Mouse (Mus musculus): Measurements from ENCODE around the gene Yy1. TPM values are rescaled to one million over a fixed set of nuclear protein-coding genes. Genes with fewer than 3 reads are reported as not detected.

Yy1 gene
- total RNA-seq, 2 experiments from 2014 or later, result 45.0 to 53.7 TPM

GRCm38 (mm10) chr12:108820461-108820860 lies 27.7 kb downstream of the Yy1 start:
- DNase-seq (ENCODE audit: low spot score in 2 of 2), result no peak
- no peak for TF ChIP-seq CTCF (conservative IDR thresholded peaks at IDR 0.05)
- no peak overlapping the region for H3K27ac ChIP-seq
- H3K4me3 ChIP-seq, result no peak overlapping the region

DNA sequence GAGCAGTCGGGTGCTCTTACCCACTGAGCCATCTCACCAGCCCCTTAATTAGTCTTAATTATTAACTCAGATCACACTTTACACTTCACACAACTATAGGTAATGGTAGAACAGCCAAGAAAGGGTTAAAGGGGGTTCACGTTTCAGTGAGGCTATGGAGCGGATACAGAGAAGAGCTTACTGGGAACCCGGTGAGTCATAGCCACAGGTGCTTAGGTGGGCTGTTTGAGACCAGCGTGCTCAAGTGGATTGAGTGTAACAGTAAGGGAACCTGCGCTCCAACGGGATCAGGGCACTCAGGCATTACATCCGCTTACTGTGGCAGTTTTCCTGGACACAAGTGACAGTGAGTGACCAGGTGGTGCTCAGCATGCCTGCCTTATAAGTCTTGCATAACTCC lies 30.3 kb downstream of the Yy1 start:
- TF ChIP-seq CTCF (conservative IDR thresholded peaks at IDR 0.05), result no peak
- DNase-seq (ENCODE audit: low spot score in 2 of 2), result no peak
- Histone ChIP-seq H3K27ac (no peak overlapping the region), H3K4me3 (no peak overlapping the region)

DNA sequence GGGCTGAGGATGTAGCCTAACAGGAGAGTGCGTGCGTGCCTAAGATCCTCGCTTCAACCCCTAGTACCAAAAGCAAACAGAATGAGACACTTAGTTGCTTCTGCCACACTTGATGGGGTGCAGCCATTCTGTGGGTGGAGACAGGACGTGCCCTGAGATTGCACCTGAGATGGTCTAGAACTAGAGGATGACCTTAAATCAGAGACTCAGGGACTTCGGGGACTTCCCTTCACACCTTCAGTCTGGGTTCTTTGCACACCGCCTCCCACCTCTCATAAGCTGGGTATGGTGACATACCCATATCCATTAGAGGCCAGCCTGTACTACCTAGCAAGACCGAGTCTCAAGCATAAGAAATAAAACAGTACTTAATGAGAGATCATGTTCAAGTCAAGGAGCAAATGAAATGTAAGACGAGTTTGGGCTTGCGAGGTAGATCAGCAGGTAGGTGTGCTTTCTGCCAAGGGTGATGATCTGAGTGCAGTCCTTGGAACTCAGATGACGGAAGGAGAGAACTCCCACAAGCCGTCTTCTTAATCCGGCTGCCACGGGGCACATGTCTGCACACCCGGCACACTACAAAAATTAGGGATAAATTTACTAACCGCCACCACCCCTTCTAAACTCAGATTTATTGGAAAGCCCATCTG lies 31.6 kb downstream of the Yy1 start:
- TF ChIP-seq CTCF (conservative IDR thresholded peaks at IDR 0.05), result no peak
- DNase-seq (ENCODE audit: low spot score in 2 of 2), result no peak
- no peak overlapping the region for H3K27ac ChIP-seq
- H3K4me3 ChIP-seq, result no peak overlapping the region

DNA sequence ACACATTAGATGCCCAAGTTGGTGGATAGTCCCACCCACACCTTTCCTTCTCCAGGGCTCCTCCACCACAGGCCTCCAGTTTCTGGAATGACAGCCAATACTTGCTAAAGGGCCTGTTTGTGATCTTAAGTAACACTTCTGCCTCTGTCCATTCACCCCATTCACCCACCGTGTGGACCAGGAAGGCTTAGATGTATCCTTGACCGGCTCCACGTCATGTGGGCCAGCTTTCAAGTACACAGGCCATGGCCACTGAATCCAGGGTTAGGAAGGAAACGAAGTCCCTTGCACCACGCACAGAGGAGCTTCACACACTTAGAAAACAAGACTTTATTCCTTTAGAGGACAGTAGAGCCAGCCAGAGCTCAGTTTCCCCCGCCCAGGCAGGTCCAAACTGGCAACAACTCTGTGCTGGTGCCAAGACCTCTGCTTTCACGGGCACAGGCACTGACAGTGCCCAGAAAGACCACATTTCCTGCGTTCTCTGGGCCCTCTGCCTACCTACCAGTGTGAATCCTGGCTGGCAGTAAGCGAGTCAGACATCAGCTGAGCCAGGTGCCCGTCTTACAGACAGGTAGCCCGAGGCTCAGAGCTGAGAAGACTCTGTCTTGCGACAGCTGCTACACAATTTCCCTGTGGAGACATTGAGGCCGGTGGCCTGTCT lies 32.9 kb downstream of the Yy1 start:
- TF ChIP-seq CTCF (conservative IDR thresholded peaks at IDR 0.05), result no peak
- no peak for DNase-seq (ENCODE audit: low spot score in 2 of 2)
- Histone ChIP-seq H3K4me3 (no peak overlapping the region), H3K27ac (no peak overlapping the region)

GRCm38 (mm10) chr12:108826282-108826957 lies 33.6 kb downstream of the Yy1 start:
- Histone ChIP-seq H3K27ac (no peak overlapping the region), H3K4me3 (no peak overlapping the region)
- no peak for DNase-seq (ENCODE audit: low spot score in 2 of 2)
- no peak for TF ChIP-seq CTCF (conservative IDR thresholded peaks at IDR 0.05)

- no peak for TF ChIP-seq CTCF (conservative IDR thresholded peaks at IDR 0.05)
- Histone ChIP-seq H3K27ac (no peak overlapping the region), H3K4me3 (no peak overlapping the region)
- DNase-seq (ENCODE audit: low spot score in 2 of 2), result no peak
Observed at GRCm38 (mm10) chr12:108826958-108827535, 34.3 kb downstream of the Yy1 start.

DNA sequence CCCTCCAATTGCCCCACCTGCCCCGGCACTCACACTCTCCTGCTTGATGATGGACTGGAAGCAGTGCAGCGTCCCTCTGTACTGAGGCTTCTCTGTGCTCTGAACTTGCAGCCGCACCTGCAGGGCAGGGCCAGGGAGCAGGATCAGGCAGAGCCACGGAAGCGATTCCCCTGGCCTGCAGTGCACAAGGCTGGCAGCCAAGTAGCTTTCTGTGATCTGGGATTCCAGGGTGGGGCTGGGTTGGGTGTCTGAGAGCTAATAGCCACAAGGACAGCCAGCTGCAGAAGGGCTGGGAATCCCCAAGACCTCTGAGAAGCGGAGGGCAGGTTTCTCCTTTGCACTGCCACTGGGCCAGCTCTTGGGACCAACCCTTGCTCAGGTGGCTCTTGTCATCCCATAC lies 34.9 kb downstream of the Yy1 start:
- no peak for DNase-seq (ENCODE audit: low spot score in 2 of 2)
- no peak overlapping the region for H3K27ac ChIP-seq
- TF ChIP-seq CTCF (conservative IDR thresholded peaks at IDR 0.05), result no peak
- no peak overlapping the region for H3K4me3 ChIP-seq

DNA sequence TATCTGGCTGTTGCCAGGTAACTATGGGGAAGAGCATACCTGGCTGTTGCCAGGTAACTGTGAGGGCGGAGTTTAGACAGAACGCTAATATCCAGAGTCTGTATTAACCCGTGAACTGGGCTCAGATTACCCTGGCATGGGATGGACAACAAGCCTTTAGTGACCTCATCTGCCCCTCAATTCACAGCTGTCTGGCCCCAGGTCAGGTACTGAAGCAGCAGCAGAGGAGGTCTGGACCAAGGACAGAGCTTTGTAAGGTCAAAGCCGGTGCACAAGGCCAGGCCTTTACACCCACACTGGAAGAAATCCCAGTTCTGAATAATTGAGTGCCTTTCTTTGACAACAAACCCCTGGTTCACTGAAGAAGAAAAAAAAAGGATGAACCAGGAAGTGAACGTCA lies 36.9 kb downstream of the Yy1 start:
- no peak for TF ChIP-seq CTCF (conservative IDR thresholded peaks at IDR 0.05)
- no peak for DNase-seq (ENCODE audit: low spot score in 2 of 2)
- Histone ChIP-seq H3K27ac (no peak overlapping the region), H3K4me3 (no peak overlapping the region)

- Histone ChIP-seq H3K27ac (no peak overlapping the region), H3K4me3 (no peak overlapping the region)
- no peak for TF ChIP-seq CTCF (conservative IDR thresholded peaks at IDR 0.05)
- no peak for DNase-seq (ENCODE audit: low spot score in 2 of 2)
Observed at GRCm38 (mm10) chr12:108830358-108830757, 37.6 kb downstream of the Yy1 start.

DNA sequence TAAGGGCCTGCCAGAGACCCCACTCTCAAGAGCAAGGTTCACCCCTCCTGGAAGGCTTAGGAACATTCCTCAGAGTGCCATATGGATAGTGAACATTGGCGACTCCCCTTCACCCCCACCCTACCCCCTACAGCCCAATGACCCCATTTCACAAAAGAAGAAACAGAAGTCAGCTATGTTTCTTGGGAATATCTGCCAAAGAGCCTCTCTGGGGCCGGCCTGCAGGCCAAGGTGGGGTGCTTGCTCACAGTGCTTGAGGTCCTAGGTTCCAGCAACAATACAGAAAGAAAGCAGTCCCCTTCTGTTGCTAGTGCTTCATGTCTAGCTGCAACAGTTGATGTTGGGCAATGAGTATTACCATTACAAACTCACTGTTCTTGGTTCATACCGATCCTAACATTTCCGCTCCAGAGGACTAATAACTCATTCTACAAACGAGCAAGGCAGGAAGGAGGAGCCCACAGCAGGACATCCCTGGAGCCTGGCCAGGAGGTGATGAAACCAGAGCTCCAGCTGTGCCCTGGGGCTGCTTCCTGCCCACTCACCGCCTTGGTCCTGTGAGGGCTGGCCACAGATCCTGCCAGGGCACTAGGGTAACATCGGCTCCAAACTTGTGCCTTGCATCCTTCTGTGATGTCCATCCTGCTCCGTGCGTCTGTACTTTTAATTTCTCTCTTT lies 39.3 kb downstream of the Yy1 start:
- TF ChIP-seq CTCF (conservative IDR thresholded peaks at IDR 0.05), result no peak
- DNase-seq (ENCODE audit: low spot score in 2 of 2), result no peak
- Histone ChIP-seq H3K27ac (peak overlapping the region; percentile 78), H3K4me3 (peak overlapping the region; percentile 23; the same call in 1 of the 2 replicates)

- Histone ChIP-seq H3K4me3 (peak overlapping the region; percentile 23; the same call in 1 of the 2 replicates), H3K27ac (peak overlapping the region; percentile 78)
- DNase-seq (ENCODE audit: low spot score in 2 of 2), result no peak
- TF ChIP-seq CTCF (conservative IDR thresholded peaks at IDR 0.05), result no peak
Observed at GRCm38 (mm10) chr12:108832851-108833250, 40.1 kb downstream of the Yy1 start.

GRCm38 (mm10) chr12:108833408-108833807 lies 40.6 kb downstream of the Yy1 start:
- Histone ChIP-seq H3K4me3 (peak overlapping the region; percentile 23; the same call in 1 of the 2 replicates), H3K27ac (peak overlapping the region; percentile 78)
- TF ChIP-seq CTCF (conservative IDR thresholded peaks at IDR 0.05), result no peak
- no peak for DNase-seq (ENCODE audit: low spot score in 2 of 2)

- Histone ChIP-seq H3K27ac (peak overlapping the region; percentile 78; the same call in 1 of the 2 replicates), H3K4me3 (peak overlapping the region; percentile 66)
- no peak for DNase-seq (ENCODE audit: low spot score in 2 of 2)
- no peak for TF ChIP-seq CTCF (conservative IDR thresholded peaks at IDR 0.05)
Observed at GRCm38 (mm10) chr12:108834337-108834736, 41.6 kb downstream of the Yy1 start.
